Mouse (Mus musculus) neural tube, embryonic 12.5 days (tissue): Measurements from ENCODE around the gene Inpp5a. TPM values are rescaled to one million over a fixed set of nuclear protein-coding genes. Genes with fewer than 3 reads are reported as not detected.
A peak's percentile ranks its signal among the peaks of the same experiment; 100 is the strongest.

Experiments
- ATAC-seq: fragments of 200-750 bp; cut with Nextera tagmentation; 2 replicates; pipeline ENCODE4 v1.8.0; 2017; ENCODE audit warnings: low read depth, mild to moderate bottlenecking, moderate TSS enrichment, moderate library complexity; ENCODE audit not compliant: low FRiP score
- H3K27ac ChIP-seq: fragments of 300-500 bp; sonication (generic); 2 replicates; pipeline ENCODE4 v1.5.1; 2016
- H3K27me3 ChIP-seq: fragments of 300-500 bp; sonication (generic); replicated peaks from 2 replicates; pipeline ENCODE4 v1.6.1; 2016; ENCODE audit warnings: mild to moderate bottlenecking
- H3K36me3 ChIP-seq: fragments of 300-500 bp; sonication (generic); 2 replicates; pipeline ENCODE4 v1.6.1; 2016; ENCODE audit warnings: mild to moderate bottlenecking
- H3K4me1 ChIP-seq: fragments of 300-500 bp; sonication (generic); 2 replicates; pipeline ENCODE4 v1.6.1; 2016
- H3K4me2 ChIP-seq: fragments of 300-500 bp; sonication (generic); replicated peaks from 2 replicates; pipeline ENCODE4 v1.6.1; 2016; ENCODE audit warnings: mild to moderate bottlenecking
- H3K4me3 ChIP-seq: fragments of 300-500 bp; sonication (generic); 2 replicates; pipeline ENCODE4 v1.5.1; 2016
- H3K9ac ChIP-seq: fragments of 300-500 bp; sonication (generic); 2 replicates; pipeline ENCODE4 v1.6.1; 2016; ENCODE audit warnings: mild to moderate bottlenecking
- H3K9me3 ChIP-seq: fragments of 300-500 bp; sonication (generic); 2 replicates; pipeline ENCODE4 v1.6.1; 2016; ENCODE audit warnings: mild to moderate bottlenecking
- WGBS: fragments of 180-500 bp; shearing (Covaris S2); methylation state at CpG from one replicate; pipeline ENCODE4 v1.1.7; 2016; 5-methylcytosine and 5-hydroxymethylcytosine counted together
- polyA plus RNA-seq: library from polyadenylated mRNA; unstranded; fragments of >200 nt; fragmentation: Nextera tagmentation; extraction: Ambion mirVana; gene quantifications from 2 replicates; pipeline ENCODE4 v1.2.1, GENCODE M21; 2016

Gene Inpp5a
- polyA plus RNA-seq, 1 experiment from 2014 or later: 26.8 TPM

DNA sequence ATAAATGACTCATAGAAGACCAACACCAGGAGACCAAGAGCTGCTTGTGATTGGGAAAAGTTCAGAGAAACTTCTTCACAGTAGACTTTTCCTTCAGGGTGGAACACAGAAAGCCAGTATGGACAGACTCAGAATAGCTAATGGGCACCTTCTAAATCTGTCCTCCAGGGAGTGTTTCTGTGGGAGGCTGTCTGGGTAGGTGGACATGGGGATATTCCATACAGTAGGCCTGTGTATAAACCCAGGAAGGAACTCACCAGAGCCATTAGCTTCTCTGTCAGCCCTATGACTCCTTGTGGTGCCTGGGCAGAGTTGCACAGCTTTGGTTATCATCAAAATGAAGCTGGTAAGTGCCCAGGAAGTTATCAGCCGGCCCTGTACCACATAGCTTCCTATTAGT, 151.7 kb downstream of the Inpp5a start:
- peaks cover 11% of the 10 kb centered on the region for H3K4me1 ChIP-seq
- H3K36me3 ChIP-seq: no peaks in the 10 kb centered on the region
- H3K9me3 ChIP-seq: no peaks in the 10 kb centered on the region
- WGBS: 74% methylated on average over 1 of the region's 1 CpGs
- no peak overlapping the region for H3K9ac ChIP-seq
- H3K27me3 ChIP-seq: peaks cover 87% of the 10 kb centered on the region
- no peak for ATAC-seq
- no peak overlapping the region for H3K27ac ChIP-seq
- no peak overlapping the region for H3K4me2 ChIP-seq
- no peak overlapping the region for H3K4me3 ChIP-seq

DNA sequence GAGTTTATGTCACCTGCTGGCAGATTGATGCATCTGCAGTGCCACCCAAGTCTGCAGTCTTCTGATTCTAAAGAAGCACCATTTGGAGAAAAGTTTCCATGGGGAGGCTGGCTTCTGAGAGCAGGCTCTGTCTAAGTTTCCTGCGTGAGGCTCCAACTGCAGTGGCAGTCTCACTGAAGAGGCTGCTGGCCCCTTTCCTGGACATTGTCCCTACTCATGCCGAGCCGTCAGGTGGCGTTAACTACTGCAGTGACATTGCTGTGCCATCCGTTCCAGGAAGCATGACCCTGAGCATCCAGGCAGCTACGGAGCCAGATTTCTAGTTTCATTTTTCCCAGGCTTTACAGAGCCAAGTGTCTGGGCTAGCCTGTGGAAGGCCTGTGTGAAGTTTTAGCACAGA, 152.5 kb downstream of the Inpp5a start:
- no peak overlapping the region for H3K4me3 ChIP-seq
- no peaks in the 10 kb centered on the region for H3K36me3 ChIP-seq
- H3K27ac ChIP-seq: no peak overlapping the region
- H3K4me2 ChIP-seq: no peak overlapping the region
- no peaks in the 10 kb centered on the region for H3K9me3 ChIP-seq
- peaks cover 87% of the 10 kb centered on the region for H3K27me3 ChIP-seq
- 87% methylated on average over 6 of the region's 6 CpGs for WGBS
- no peak for ATAC-seq
- peaks cover 16% of the 10 kb centered on the region for H3K4me1 ChIP-seq
- no peak overlapping the region for H3K9ac ChIP-seq

DNA sequence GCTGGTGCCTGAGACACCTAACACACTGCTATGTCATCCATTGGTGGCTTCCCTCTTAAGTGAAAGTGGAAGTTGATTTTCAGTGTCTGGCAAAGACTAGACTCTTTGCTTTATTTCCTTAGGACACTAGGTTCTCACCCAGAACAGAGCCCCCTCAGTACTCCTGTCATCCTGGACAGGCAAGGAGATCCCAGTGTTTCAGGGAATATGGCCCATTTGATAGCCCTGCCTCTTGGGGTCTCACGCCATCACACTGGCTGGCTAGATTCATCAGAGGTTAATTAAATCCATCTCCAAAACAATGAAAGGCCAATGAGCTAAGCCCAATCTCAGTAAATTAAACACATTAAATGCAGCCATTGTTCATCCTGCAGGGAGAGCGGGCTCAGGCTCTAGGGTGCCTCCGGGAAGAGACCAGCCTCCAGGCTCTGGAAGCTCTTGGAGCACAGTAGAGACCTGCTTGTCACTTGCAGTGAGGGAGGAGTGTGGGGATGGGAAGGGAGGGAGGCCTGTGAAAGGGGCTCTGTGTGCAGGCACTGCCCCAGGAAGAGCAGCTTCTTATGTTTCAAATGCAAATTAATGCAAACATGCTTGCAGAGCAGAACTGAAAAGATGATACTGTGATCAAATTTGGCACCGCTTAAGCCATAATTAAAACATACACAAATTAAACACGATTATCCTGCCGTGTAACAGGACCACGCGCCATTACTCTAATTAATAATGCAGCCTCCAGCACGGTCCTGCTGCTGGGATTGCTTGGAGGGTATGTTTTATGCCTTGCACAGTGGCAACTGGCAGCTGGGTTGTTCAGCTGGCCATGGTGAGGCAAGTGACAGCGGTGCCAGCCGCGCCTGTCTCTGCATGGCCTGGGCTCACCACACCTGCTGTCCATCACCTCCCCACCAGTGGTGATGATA, 156.1 kb downstream of the Inpp5a start:
- WGBS: 41% methylated on average over 12 of the region's 12 CpGs
- 0 out of 2 replicates have a peak overlapping the region, but pooled peaks have one; percentile 32 for H3K27ac ChIP-seq
- H3K4me1 ChIP-seq: peaks cover 16% of the 10 kb centered on the region
- no peaks in the 10 kb centered on the region for H3K36me3 ChIP-seq
- H3K4me2 ChIP-seq: 0 out of 2 replicates have a peak overlapping the region, but pooled peaks have one; percentile 18
- H3K9ac ChIP-seq: no peak overlapping the region
- H3K4me3 ChIP-seq: no peak overlapping the region
- ATAC-seq: peak; percentile 91
- H3K27me3 ChIP-seq: peaks cover 86% of the 10 kb centered on the region
- H3K9me3 ChIP-seq: no peaks in the 10 kb centered on the region

DNA sequence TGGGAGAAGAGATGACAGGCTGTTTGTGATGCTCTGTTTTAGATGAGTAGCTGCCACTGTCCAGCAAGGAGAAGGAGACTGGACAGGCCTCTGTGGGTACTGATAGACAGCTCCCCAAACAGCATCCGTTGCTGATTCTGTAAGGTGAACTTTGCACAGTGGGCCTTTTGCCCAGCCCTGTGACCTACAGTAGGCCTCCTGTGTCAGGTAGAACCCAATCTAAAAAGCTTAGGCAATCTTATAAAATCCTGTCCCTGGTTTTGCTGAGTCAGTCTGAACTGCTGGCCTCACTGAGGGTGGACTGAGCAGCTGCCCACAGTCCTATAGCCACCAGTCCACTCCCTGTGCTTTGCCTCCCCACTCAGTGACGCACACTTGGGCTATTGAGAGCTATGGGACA, 158.4 kb downstream of the Inpp5a start:
- Histone ChIP-seq H3K9me3 (no peaks in the 10 kb centered on the region), H3K4me1 (peaks cover 16% of the 10 kb centered on the region), H3K27ac (no peak overlapping the region), H3K36me3 (no peaks in the 10 kb centered on the region), H3K9ac (no peak overlapping the region), H3K4me3 (no peak overlapping the region), H3K27me3 (peaks cover 86% of the 10 kb centered on the region), H3K4me2 (no peak overlapping the region)
- whole genome bisulfite sequencing: 89% methylated on average over 2 of the region's 2 CpGs
- ATAC-seq: no peak

DNA sequence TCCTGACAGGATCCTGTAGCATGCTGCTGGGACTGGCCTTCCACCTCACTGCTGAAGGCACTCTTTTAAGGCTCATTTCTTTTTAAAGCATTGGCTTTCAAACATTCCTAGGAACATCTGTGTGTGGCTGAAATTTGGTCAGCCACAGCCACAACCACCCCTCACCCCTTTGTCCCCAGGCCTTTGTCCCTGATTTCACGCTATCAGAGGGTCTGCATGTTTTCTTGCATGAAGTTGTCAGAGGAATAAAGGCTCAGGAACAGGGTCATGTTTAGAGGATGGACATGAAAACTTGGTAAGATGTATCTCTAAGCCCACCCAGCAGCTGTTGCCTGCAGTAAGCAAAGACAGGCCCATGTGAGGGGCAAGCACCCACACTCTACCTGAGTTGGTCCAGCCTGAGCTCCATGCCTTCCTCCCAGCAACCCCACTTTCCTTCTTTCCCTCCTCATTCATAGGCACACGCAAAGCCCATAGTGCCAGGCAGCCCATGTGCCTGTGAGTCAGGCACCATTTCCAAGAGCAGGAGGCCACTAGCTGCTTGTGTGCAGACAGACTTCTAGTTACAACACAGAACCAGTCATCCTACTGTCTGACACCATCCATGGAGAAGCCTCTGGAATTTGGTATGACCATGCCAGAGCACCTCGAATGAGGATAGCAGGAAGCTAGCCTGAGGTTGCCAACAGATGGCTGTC, 161.3 kb downstream of the Inpp5a start:
- Histone ChIP-seq H3K27ac (no peak overlapping the region), H3K4me3 (no peak overlapping the region), H3K9ac (no peak overlapping the region), H3K36me3 (no peaks in the 10 kb centered on the region), H3K4me1 (peaks cover 9% of the 10 kb centered on the region), H3K27me3 (peaks cover 86% of the 10 kb centered on the region), H3K4me2 (no peak overlapping the region), H3K9me3 (no peaks in the 10 kb centered on the region)
- no peak for ATAC-seq
- 73% methylated on average over 3 of the region's 3 CpGs for WGBS

DNA sequence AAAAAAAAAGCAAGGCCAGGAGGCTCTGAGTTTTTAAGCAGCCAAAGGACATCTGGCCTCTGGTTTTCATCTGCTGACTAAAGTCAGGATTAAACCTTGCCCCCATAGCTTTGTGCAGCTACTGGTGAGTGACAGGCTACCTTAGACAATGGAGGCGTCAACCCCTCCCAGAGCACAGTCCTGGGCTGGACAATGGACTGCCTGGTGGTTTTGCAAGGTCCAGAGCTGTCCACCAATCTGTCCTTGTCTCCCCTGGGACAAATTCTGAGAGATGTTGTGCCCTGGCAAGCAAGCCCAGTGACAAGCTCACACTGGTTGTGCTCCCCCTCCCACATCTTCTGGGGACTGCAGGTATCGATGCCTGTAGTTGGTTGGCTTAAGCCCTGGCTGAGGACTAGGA, 162.6 kb downstream of the Inpp5a start:
- Histone ChIP-seq H3K9me3 (no peaks in the 10 kb centered on the region), H3K4me3 (no peak overlapping the region), H3K4me1 (no peaks in the 10 kb centered on the region), H3K36me3 (no peaks in the 10 kb centered on the region), H3K4me2 (no peak overlapping the region), H3K9ac (no peak overlapping the region), H3K27me3 (peaks cover 76% of the 10 kb centered on the region), H3K27ac (no peak overlapping the region)
- WGBS: 73% methylated on average over 2 of the region's 2 CpGs
- no peak for ATAC-seq

DNA sequence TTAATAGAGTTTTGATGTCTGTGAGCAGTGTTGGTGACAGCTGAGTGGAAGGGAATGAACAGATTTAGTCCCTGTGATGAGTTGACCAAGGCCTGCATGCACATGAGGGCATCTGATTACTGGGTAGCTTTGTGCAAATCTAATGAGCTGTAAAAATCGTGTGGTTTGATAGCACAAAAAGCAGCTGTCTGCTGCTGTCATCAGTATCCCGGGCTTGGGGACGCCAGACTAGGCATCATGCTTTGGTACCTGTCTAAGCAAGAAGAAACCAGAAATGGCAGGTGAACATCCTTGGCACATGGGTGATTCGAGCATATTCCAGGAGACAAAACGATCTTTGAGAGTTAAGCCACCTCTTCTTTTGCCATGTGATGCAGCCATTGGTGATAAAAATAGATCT, 167.4 kb downstream of the Inpp5a start:
- no peak; the same call in 1 of the 2 replicates for ATAC-seq
- H3K9ac ChIP-seq: no peak overlapping the region
- H3K27me3 ChIP-seq: peaks cover 74% of the 10 kb centered on the region
- no peak overlapping the region for H3K27ac ChIP-seq
- WGBS: 35% methylated on average over 5 of the region's 5 CpGs
- no peaks in the 10 kb centered on the region; the same call in 1 of the 2 replicates for H3K4me1 ChIP-seq
- H3K4me2 ChIP-seq: no peak overlapping the region
- H3K4me3 ChIP-seq: no peak overlapping the region
- H3K9me3 ChIP-seq: no peaks in the 10 kb centered on the region
- H3K36me3 ChIP-seq: no peaks in the 10 kb centered on the region

DNA sequence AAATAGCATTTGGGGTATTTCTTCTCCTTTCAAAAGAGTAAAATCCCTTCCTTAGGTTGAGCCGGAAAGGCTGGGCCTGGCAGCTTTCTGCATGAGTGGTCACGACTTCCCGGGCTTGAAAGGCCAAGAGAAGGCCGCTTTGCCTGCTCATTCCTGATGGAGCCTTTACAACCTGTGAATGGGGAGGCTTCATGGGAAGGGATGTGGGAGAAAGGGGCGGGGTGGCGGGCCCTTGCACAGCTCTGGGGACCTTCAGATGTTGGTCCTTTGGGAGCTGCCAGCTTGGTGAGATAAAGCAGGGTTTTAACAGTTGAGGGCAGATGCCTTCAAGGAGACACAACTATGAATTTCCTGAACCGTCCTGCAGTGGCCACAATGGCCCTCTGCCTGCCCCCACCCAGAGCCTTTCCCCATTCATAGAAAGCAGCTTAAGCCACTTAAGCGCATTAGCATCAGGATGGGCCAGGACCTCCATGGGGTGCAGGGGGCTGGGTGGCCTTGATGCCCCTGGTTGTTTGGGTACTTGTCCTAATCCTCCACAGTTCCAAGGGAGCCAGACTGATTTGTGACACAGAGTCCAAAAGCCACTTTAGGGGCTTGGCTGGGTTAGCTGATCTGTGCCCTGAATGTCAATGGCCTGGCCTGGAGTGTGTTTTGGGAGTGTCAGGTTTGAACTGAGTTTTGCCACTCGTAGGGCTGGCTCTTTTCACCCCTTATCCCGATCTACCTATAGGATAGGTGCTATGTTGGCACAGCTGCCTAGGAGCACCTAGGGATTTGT, 168.0 kb downstream of the Inpp5a start:
- no peak overlapping the region for H3K9ac ChIP-seq
- no peaks in the 10 kb centered on the region; the same call in 1 of the 2 replicates for H3K4me1 ChIP-seq
- H3K36me3 ChIP-seq: no peaks in the 10 kb centered on the region
- H3K4me2 ChIP-seq: no peak overlapping the region
- H3K9me3 ChIP-seq: no peaks in the 10 kb centered on the region
- H3K27ac ChIP-seq: no peak overlapping the region
- no peak overlapping the region for H3K4me3 ChIP-seq
- WGBS: 24% methylated on average over 10 of the region's 10 CpGs
- peaks cover 68% of the 10 kb centered on the region for H3K27me3 ChIP-seq
- no peak for ATAC-seq

DNA sequence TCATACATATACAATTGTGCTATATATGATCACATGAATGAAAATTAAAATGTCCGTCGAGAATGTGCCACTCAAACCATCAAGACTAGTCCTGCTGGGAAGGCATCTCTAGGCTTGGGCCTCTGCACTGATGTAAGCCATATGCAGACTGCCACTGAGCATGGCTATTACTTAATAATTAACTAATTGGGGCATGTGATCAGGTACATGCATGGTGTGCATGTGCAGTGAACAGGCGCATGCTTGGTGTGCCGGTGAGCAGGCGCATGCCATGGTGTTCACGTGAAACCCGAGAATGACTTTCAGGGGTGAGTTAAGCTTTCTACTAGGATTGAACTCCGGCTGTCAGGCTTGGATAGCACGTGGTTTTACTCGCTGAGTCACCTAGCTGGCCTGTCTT, 170.8 kb downstream of the Inpp5a start:
- 91% methylated on average over 10 of the region's 10 CpGs for WGBS
- peaks cover 52% of the 10 kb centered on the region for H3K27me3 ChIP-seq
- ATAC-seq: no peak
- no peaks in the 10 kb centered on the region; the same call in 1 of the 2 replicates for H3K4me1 ChIP-seq
- H3K9ac ChIP-seq: no peak overlapping the region
- H3K9me3 ChIP-seq: no peaks in the 10 kb centered on the region
- no peak overlapping the region for H3K4me3 ChIP-seq
- no peaks in the 10 kb centered on the region for H3K36me3 ChIP-seq
- no peak overlapping the region for H3K4me2 ChIP-seq
- no peak overlapping the region for H3K27ac ChIP-seq

DNA sequence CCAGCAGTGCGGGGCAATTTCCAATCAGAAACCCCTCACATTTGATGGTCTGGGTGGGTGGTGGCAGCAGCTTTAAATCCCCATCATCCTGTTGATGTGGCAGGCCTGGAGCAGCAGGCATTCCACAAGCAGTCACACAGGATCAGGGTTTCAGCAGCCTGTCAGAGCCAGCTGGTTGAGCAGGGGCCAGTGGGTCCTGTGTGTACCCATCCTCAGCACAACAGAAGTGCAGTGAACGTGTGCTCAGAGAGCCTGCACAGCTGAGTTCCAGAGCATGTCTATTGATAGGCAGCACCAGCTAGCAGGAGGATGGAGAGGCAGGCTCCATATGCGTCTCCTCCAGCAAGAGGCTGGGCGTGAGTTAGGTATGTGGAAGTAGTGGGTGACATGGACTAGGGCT, 174.5 kb downstream of the Inpp5a start:
- H3K27ac ChIP-seq: no peak overlapping the region
- no peak overlapping the region for H3K4me2 ChIP-seq
- peaks cover 7% of the 10 kb centered on the region; the same call in 1 of the 2 replicates for H3K4me1 ChIP-seq
- H3K4me3 ChIP-seq: no peak overlapping the region
- ATAC-seq: no peak
- WGBS: 77% methylated on average over 4 of the region's 4 CpGs
- no peaks in the 10 kb centered on the region for H3K36me3 ChIP-seq
- peaks cover 39% of the 10 kb centered on the region for H3K27me3 ChIP-seq
- no peak overlapping the region for H3K9ac ChIP-seq
- H3K9me3 ChIP-seq: no peaks in the 10 kb centered on the region

DNA sequence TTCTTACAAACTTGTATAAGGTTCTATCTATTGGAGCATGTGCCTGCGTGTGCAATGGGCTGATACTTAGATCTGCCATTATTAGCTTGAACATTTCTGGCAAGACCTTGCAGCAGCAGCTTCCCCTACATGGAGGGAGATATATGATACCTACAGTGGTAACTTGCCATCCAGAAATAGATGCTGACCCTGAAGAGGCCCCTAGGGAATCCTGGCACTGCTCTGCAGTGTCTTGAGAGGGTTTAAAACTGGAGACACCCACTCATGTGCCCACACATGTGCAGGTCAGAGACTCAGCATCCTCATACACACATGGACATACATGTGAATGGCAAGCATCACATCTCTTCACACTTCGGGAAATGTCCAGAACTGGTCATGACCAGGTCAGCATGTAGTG, 175.3 kb downstream of the Inpp5a start:
- ATAC-seq: no peak
- H3K4me1 ChIP-seq: peaks cover 7% of the 10 kb centered on the region; the same call in 1 of the 2 replicates
- peaks cover 37% of the 10 kb centered on the region for H3K27me3 ChIP-seq
- H3K9ac ChIP-seq: no peak overlapping the region
- H3K4me3 ChIP-seq: no peak overlapping the region
- 96% methylated on average over 2 of the region's 2 CpGs for WGBS
- H3K36me3 ChIP-seq: no peaks in the 10 kb centered on the region
- H3K9me3 ChIP-seq: no peaks in the 10 kb centered on the region
- H3K4me2 ChIP-seq: no peak overlapping the region
- no peak overlapping the region for H3K27ac ChIP-seq

DNA sequence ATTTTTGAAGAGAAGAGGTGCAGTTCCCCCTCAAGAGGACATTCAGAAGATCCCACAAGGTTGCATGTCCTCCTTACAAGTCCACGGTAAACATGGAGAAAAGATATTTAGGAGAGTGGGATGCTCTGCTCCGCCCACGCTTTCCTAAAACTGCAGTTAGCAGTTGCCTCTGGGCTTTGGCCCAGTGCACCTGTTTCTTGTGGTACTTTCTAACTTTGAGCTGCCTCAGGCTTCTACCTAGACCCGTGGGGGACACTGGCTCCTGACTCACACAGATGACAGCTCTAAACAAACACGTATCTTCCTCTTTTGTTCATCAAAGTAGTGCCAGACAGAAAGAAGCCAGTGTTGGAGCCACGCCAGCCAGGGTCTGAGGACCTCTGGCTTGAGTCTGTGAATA, 177.1 kb downstream of the Inpp5a start:
- H3K4me2 ChIP-seq: no peak overlapping the region
- peaks cover 29% of the 10 kb centered on the region for H3K27me3 ChIP-seq
- ATAC-seq: no peak
- no peak overlapping the region for H3K9ac ChIP-seq
- peaks cover 7% of the 10 kb centered on the region; the same call in 1 of the 2 replicates for H3K4me1 ChIP-seq
- H3K27ac ChIP-seq: no peak overlapping the region
- no peaks in the 10 kb centered on the region for H3K36me3 ChIP-seq
- 76% methylated on average over 6 of the region's 6 CpGs for WGBS
- no peaks in the 10 kb centered on the region for H3K9me3 ChIP-seq
- H3K4me3 ChIP-seq: no peak overlapping the region
